Mouse (Mus musculus) kidney, embryonic 15.5 days (tissue): ENCODE results near the gene Gm9040. TPM values are rescaled to one million over a fixed set of nuclear protein-coding genes. Genes with fewer than 3 reads are reported as not detected.
"Not testable (repeated sequence)": the region's sequence is repeated elsewhere in the genome, so short reads cannot be mapped to it uniquely, and the experiment has no call there.

Experiments
- ATAC-seq: fragments of 200-750 bp; cut with Nextera tagmentation; replicated peaks from 2 replicates; pipeline ENCODE4 v1.8.0; 2017; ENCODE audit warnings: moderate TSS enrichment; ENCODE audit not compliant: low FRiP score
- H3K27ac ChIP-seq: fragments of 300-500 bp; sonication (generic); 2 replicates; pipeline ENCODE4 v1.5.1; 2015; ENCODE audit warnings: mild to moderate bottlenecking, inconsistent platforms
- H3K27me3 ChIP-seq: fragments of 300-500 bp; sonication (generic); 2 replicates; pipeline ENCODE4 v1.6.1; 2015; ENCODE audit warnings: inconsistent platforms
- H3K36me3 ChIP-seq: fragments of 300-500 bp; sonication (generic); 2 replicates; pipeline ENCODE4 v1.6.1; 2015; ENCODE audit warnings: inconsistent platforms
- H3K4me1 ChIP-seq: fragments of 300-500 bp; sonication (generic); 2 replicates; pipeline ENCODE4 v1.6.1; 2015; ENCODE audit warnings: inconsistent platforms
- H3K4me2 ChIP-seq: fragments of 300-500 bp; sonication (generic); 2 replicates; pipeline ENCODE4 v1.6.1; 2015; ENCODE audit warnings: moderate library complexity, mild to moderate bottlenecking, inconsistent platforms
- H3K4me3 ChIP-seq: fragments of 300-500 bp; sonication (generic); replicated peaks from 2 replicates; pipeline ENCODE4 v1.5.1; 2015; ENCODE audit warnings: mild to moderate bottlenecking, inconsistent platforms
- H3K9ac ChIP-seq: fragments of 300-500 bp; sonication (generic); 2 replicates; pipeline ENCODE4 v1.6.1; 2015; ENCODE audit warnings: mild to moderate bottlenecking, inconsistent platforms
- H3K9me3 ChIP-seq: fragments of 300-500 bp; sonication (generic); replicated peaks from 2 replicates; pipeline ENCODE4 v1.6.1; 2016; ENCODE audit warnings: inconsistent platforms
- WGBS: fragments of 180-500 bp; shearing (Covaris S2); methylation state at CpG from one replicate; pipeline ENCODE4 v1.1.7; 2015; ENCODE audit warnings: mixed read lengths; 5-methylcytosine and 5-hydroxymethylcytosine counted together
- polyA plus RNA-seq: library from polyadenylated mRNA; unstranded; fragments of >200 nt; fragmentation: Nextera tagmentation; extraction: Ambion mirVana; gene quantifications from 2 replicates; pipeline ENCODE4 v1.2.1, GENCODE M21; 2015

Gm9040 gene
- polyA plus RNA-seq, result not detected in 2 replicates

- H3K36me3 ChIP-seq, H3K4me1 ChIP-seq, H3K4me3 ChIP-seq, ATAC-seq, H3K9me3 ChIP-seq, H3K4me2 ChIP-seq, H3K27me3 ChIP-seq, H3K27ac ChIP-seq, H3K9ac ChIP-seq: not testable (repeated sequence)
- no CpG with 5 or more reads among the region's 11 CpGs for WGBS
Observed at GRCm38 (mm10) chr10:118326869-118327268, at the start of gene Gm9040. Gm9040 (minus strand) TSS chr10:118326969.

- 6% methylated on average over 10 of the region's 10 CpGs for WGBS
- no peaks in the 10 kb centered on the region for H3K9me3 ChIP-seq
- H3K27me3 ChIP-seq, result no peaks in the 10 kb centered on the region
- H3K9ac ChIP-seq, result no peak overlapping the region
- H3K27ac ChIP-seq, result no peak overlapping the region
- H3K4me2 ChIP-seq, result peak overlapping the region; percentile 43
- peak; percentile 91 for ATAC-seq
- H3K36me3 ChIP-seq, result no peaks in the 10 kb centered on the region
- no peaks in the 10 kb centered on the region for H3K4me1 ChIP-seq
- H3K4me3 ChIP-seq, result 0 out of 2 replicates have a peak overlapping the region, but pooled peaks have one; percentile 9
Observed at GRCm38 (mm10) chr10:118370443-118370842, 43.7 kb upstream of the Gm9040 start.

GRCm38 (mm10) chr10:118369518-118369917, 42.7 kb upstream of the Gm9040 start:
- no peak for ATAC-seq
- H3K9me3 ChIP-seq, result no peaks in the 10 kb centered on the region
- H3K27me3 ChIP-seq, result no peaks in the 10 kb centered on the region
- no peaks in the 10 kb centered on the region for H3K36me3 ChIP-seq
- H3K4me1 ChIP-seq, result no peaks in the 10 kb centered on the region
- no peak overlapping the region for H3K27ac ChIP-seq
- no peak overlapping the region for H3K4me2 ChIP-seq
- no peak overlapping the region for H3K9ac ChIP-seq
- no peak overlapping the region for H3K4me3 ChIP-seq
- 87% methylated on average over 9 of the region's 9 CpGs for WGBS

- 89% methylated on average over 1 of the region's 11 CpGs for WGBS
Observed at GRCm38 (mm10) chr10:118354005-118354404, 27.2 kb upstream of the Gm9040 start, which contains the start of gene Gm9049. Gm9049 (minus strand) TSS chr10:118354105.

GRCm38 (mm10) chr10:118348579-118348978, 21.8 kb upstream of the Gm9040 start, which contains the start of gene Gm9048:
Gm9048 (minus strand) TSS chr10:118348679.
- H3K4me2 ChIP-seq, H3K27me3 ChIP-seq, H3K4me3 ChIP-seq, H3K9me3 ChIP-seq, H3K27ac ChIP-seq, H3K4me1 ChIP-seq, H3K36me3 ChIP-seq, H3K9ac ChIP-seq, ATAC-seq: not testable (repeated sequence)
- 93% methylated on average over 1 of the region's 14 CpGs for WGBS

More at GRCm38 (mm10) chr10:118354005-118354404, 27.2 kb upstream of the Gm9040 start, which contains the start of gene Gm9049:
- not testable (repeated sequence) for H3K4me3 ChIP-seq, ATAC-seq, H3K27me3 ChIP-seq, H3K27ac ChIP-seq, H3K4me2 ChIP-seq, H3K9me3 ChIP-seq, H3K9ac ChIP-seq, H3K4me1 ChIP-seq, H3K36me3 ChIP-seq

GRCm38 (mm10) chr10:118343155-118343554, 16.4 kb upstream of the Gm9040 start, which contains the start of gene Gm9046:
Gm9046 (minus strand) TSS chr10:118343255.
- not testable (repeated sequence) for ATAC-seq, H3K9ac ChIP-seq, H3K27me3 ChIP-seq, H3K27ac ChIP-seq, H3K36me3 ChIP-seq, H3K4me1 ChIP-seq, H3K4me2 ChIP-seq, H3K4me3 ChIP-seq, H3K9me3 ChIP-seq
- no CpG with 5 or more reads among the region's 14 CpGs for WGBS

GRCm38 (mm10) chr10:118337731-118338130, 11.0 kb upstream of the Gm9040 start, which contains the start of gene Gm9045:
Gm9045 (minus strand) TSS chr10:118337831.
- not testable (repeated sequence) for H3K4me1 ChIP-seq, H3K4me2 ChIP-seq, H3K27me3 ChIP-seq, H3K36me3 ChIP-seq, H3K9ac ChIP-seq, H3K27ac ChIP-seq, H3K9me3 ChIP-seq, ATAC-seq, H3K4me3 ChIP-seq
- WGBS, result no CpG with 5 or more reads among the region's 14 CpGs

- H3K4me3 ChIP-seq, H3K27me3 ChIP-seq, H3K9ac ChIP-seq, H3K9me3 ChIP-seq, H3K36me3 ChIP-seq, H3K4me2 ChIP-seq, ATAC-seq, H3K27ac ChIP-seq, H3K4me1 ChIP-seq: not testable (repeated sequence)
- no CpG with 5 or more reads among the region's 14 CpGs for WGBS
Observed at GRCm38 (mm10) chr10:118332308-118332707, 5.5 kb upstream of the Gm9040 start, which contains the start of gene Gm9044. Gm9044 (minus strand) TSS chr10:118332408.

- no peaks in the 10 kb centered on the region for H3K27me3 ChIP-seq
- no peak overlapping the region for H3K4me3 ChIP-seq
- no peaks in the 10 kb centered on the region for H3K4me1 ChIP-seq
- no peak for ATAC-seq
- H3K9me3 ChIP-seq, result no peaks in the 10 kb centered on the region
- WGBS, result 77% methylated on average over 8 of the region's 8 CpGs
- H3K4me2 ChIP-seq, result no peak overlapping the region
- no peak overlapping the region for H3K9ac ChIP-seq
- no peak overlapping the region for H3K27ac ChIP-seq
- no peaks in the 10 kb centered on the region for H3K36me3 ChIP-seq
Observed at GRCm38 (mm10) chr10:118319024-118319423, 7.7 kb downstream of the Gm9040 start.

- H3K9ac ChIP-seq, H3K36me3 ChIP-seq, H3K27me3 ChIP-seq, ATAC-seq, H3K9me3 ChIP-seq, H3K27ac ChIP-seq, H3K4me1 ChIP-seq, H3K4me3 ChIP-seq, H3K4me2 ChIP-seq: not testable (repeated sequence)
- WGBS, result 45% methylated on average over 2 of the region's 2 CpGs
Observed at GRCm38 (mm10) chr10:118302133-118302532, 24.6 kb downstream of the Gm9040 start.

- no peak within 1 kb of the TSS for H3K4me3 ChIP-seq
- H3K9ac ChIP-seq, result no peak within 1 kb of the TSS
- H3K36me3 ChIP-seq, result no peaks in the 10 kb centered on the region
- 94% methylated on average over 6 of the region's 6 CpGs for WGBS
- H3K4me1 ChIP-seq, result no peaks in the 10 kb centered on the region
- H3K27me3 ChIP-seq, result no peaks in the 10 kb centered on the region
- H3K4me2 ChIP-seq, result no peak within 1 kb of the TSS
- ATAC-seq, result no peak
- no peaks in the 10 kb centered on the region for H3K9me3 ChIP-seq
- no peak within 1 kb of the TSS for H3K27ac ChIP-seq
Observed at GRCm38 (mm10) chr10:118294938-118295337, 31.8 kb downstream of the Gm9040 start, which contains the start of gene Iltifb. Iltifb (minus strand) TSS chr10:118295038.

- WGBS, result 72% methylated on average over 4 of the region's 5 CpGs
- not testable (repeated sequence) for H3K4me2 ChIP-seq, H3K27ac ChIP-seq, H3K36me3 ChIP-seq, H3K4me3 ChIP-seq, H3K4me1 ChIP-seq, H3K27me3 ChIP-seq, H3K9ac ChIP-seq, H3K9me3 ChIP-seq
- ATAC-seq, result 0 out of 2 replicates have a peak, but pooled peaks have one; percentile 22
Observed at GRCm38 (mm10) chr10:118283016-118283415, 43.8 kb downstream of the Gm9040 start.

GRCm38 (mm10) chr10:118282565-118282964, 44.2 kb downstream of the Gm9040 start:
- not testable (repeated sequence) for H3K27ac ChIP-seq, H3K36me3 ChIP-seq, H3K4me1 ChIP-seq, H3K4me2 ChIP-seq, ATAC-seq, H3K9me3 ChIP-seq, H3K9ac ChIP-seq, H3K4me3 ChIP-seq, H3K27me3 ChIP-seq
- WGBS, result 75% methylated on average over 7 of the region's 7 CpGs
